Mouse (Mus musculus): ENCODE measurements around the gene Tle4.

Gene Tle4

GRCm38 (mm10) chr19:14519186-14519585 is 78.7 kb downstream of the Tle4 start:
- CTCF ChIA-PET = no interaction called here

- CTCF ChIA-PET = interaction anchor here (0.6 kb wide), 1 partner anchor 61 kb away, joined by 3 read pairs; no protein-coding TSS in a partner anchor
These were observed 79.3 kb downstream of the Tle4 start for GRCm38 (mm10) chr19:14518438-14519044.

GRCm38 (mm10) chr19:14516420-14516819 is 81.4 kb downstream of the Tle4 start:
- CTCF ChIA-PET = no interaction called here

- CTCF ChIA-PET = interaction anchor here (0.5 kb wide), 1 partner anchor 225 kb away, joined by 5 read pairs; no protein-coding TSS in a partner anchor
These were observed 89.0 kb downstream of the Tle4 start for GRCm38 (mm10) chr19:14508819-14509218.

DNA sequence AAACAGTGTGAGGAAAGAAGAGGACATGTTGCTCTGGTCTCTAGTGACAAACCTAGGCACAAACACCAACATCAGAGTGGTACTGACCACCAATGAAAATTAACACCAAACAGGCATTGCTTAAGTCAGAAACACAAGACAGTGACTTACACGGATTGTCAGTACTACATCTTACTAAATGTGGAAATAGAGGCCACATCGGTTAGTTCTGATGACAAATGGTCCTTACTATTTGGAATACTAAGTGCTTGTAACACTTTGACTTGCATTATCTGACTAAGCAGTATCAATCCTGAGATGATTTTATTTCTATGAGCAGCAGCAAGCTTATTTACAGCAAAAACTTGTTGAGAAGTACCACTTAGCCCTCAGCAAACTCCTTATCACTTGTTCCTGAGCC is 89.9 kb downstream of the Tle4 start:
- CTCF ChIA-PET = interaction anchor here (0.6 kb wide), 1 partner anchor 18 kb away, joined by 8 read pairs; no protein-coding TSS in a partner anchor

DNA sequence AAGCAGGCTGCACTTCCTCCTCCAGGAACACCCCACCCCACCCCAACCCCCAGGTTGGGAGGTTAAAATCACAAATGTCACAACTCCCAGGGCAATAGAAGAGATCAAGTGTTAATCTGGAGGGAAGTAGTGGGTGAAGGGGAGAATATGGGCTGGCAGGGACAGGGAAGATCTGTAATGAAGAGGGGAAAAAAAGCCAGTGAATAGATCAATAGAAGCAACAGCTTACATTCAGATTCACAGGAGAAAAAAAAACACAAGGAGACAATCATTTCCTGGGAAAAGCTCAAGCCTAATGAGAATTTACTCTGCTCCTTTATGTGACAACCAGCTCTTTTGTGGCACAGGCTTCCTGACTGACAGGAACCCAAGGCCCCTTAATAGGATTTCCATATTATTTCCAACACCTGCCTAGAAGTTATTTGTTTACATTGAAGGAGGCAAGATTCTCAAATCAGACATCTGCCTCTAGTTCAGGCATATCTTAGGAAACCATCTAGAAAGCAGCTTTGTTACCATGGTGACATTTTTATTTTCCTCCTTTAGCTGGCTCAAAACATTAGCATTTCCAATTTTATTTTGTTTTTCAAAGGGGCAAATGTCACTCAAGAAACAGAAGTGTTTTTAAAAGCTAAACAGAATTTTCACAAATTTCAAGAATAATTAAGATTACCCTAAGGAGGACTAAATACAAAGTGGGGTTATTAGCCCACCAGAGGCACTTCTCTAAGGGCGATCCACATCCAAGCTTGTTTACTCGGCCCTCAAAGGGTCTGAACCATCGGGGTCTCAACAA is 90.8 kb downstream of the Tle4 start:
- CTCF ChIA-PET = no interaction called here

- CTCF ChIA-PET = interaction anchor here (0.8 kb wide), 1 partner anchor 65 kb away, joined by 3 read pairs; no protein-coding TSS in a partner anchor
These were observed 91.8 kb downstream of the Tle4 start for GRCm38 (mm10) chr19:14505885-14506548.

DNA sequence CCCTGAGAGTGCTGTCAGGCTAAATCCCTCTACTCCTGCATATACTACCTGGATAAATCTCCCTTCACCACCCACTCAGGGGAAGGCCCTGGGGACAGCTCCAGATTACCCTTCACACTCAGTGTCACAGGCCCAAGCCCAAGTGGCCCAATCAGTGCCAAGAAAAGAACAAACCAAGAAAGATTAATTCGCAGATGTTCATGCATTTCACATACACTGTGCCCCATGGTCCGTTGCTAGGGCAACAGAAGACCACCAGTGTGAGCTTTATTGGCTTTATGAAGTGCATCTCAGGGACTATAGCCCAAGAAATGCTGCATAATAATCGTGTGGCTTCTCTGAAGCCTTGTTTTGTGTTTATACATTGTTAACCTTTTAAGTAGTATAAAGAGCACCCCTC is 92.5 kb downstream of the Tle4 start:
- CTCF ChIA-PET = interaction anchor here (0.8 kb wide), 1 partner anchor 65 kb away, joined by 3 read pairs; no protein-coding TSS in a partner anchor

- CTCF ChIA-PET = no interaction called here
These were observed 94.0 kb downstream of the Tle4 start for GRCm38 (mm10) chr19:14503862-14504261.

GRCm38 (mm10) chr19:14502234-14502633 is 95.6 kb downstream of the Tle4 start:
- CTCF ChIA-PET = no interaction called here

DNA sequence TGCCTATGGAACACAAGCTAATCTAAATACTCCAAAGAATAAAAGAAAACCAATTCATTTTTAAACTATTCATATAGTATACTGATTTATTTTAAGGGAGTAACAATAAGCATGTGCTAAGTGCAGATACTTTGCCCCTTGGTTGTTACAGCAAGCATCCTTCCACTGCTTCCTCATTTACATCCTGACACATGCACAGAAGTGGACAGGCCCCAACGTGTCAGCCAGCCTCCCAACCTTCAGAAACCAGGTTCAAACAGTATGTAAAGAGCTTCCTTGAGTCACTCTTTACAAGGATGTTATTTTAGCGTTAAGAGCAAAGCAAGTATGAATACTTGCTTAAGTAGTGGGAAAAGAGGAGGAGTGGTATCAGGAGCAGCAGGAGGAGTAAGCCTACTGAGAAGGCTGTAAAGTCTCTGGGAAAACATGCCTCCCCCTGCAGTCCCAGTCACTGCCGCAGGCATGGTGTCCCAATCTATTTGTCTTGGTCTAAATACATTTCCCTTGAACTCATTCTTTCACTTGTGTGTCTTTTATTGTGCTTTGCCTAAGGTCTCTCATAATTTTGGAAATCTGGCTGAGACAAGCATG is 97.9 kb downstream of the Tle4 start:
- CTCF ChIA-PET = no interaction called here

- CTCF ChIA-PET = no interaction called here
These were observed 104.8 kb downstream of the Tle4 start for GRCm38 (mm10) chr19:14493047-14493446.

DNA sequence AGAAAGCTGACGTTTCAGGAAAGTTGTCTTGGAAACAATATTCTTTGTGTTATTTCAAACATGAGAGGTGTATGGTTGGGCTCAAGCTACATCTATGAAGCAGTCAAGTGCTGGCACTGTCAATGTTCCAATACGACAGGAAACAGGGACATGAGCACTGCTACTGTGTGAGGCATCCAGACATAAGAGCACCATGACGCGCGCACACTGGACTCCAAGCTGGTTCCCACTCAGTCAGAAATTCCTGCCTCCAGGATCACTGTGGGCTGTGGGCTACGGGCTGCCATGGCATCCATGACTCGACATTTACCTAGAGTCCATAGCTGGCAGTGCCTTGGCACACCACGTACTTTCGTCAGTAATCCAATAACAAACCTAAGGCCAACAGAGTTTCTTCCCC is 110.7 kb downstream of the Tle4 start:
- CTCF ChIA-PET = no interaction called here

DNA sequence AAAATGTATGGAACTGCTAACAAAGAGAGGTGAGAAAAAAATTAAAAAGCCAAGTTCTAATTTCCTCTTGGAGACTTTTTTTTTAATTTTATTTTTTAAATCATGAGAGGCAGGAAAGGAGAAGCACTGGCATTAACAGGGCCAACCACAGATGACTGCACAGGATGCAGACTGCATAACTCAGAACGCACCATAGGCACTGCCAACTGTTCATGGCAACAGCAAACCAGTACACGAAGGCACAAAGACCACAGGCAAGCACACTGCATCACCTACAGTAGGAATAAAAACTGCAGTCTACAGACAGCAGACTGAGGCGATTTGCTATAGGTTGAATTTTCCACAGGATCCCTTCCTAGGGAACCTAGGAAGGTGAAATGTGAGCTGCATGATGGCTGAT is 112.7 kb downstream of the Tle4 start:
- CTCF ChIA-PET = interaction anchor here (0.6 kb wide), 1 partner anchor 13 kb away, joined by 3 read pairs; no protein-coding TSS in a partner anchor

DNA sequence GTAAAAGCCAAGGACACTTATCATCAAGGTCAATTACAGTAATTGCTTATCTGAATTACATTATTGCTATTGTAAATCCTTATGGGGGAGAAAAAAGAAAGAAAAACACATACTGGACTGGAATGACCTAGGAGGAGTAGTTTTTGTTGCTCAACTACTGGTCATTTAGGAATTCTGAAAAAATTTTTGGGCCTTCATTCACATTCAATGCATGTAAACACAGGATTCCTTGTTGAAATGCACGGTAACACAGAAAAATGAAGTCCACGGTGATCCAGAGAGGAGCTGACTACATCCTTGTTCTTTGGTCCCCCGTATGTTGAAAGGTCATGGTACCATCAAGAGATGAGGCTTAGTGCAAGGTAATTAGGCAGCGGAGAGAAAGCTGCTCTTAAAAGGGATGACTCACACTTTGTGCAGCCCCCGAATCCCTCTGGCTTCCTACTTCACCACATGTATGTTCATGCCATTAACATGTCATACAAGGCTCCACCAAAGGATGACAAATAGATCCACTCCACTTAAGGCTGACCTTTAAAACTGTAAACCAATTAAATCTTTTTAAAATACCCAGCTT is 115.2 kb downstream of the Tle4 start:
- CTCF ChIA-PET = no interaction called here

DNA sequence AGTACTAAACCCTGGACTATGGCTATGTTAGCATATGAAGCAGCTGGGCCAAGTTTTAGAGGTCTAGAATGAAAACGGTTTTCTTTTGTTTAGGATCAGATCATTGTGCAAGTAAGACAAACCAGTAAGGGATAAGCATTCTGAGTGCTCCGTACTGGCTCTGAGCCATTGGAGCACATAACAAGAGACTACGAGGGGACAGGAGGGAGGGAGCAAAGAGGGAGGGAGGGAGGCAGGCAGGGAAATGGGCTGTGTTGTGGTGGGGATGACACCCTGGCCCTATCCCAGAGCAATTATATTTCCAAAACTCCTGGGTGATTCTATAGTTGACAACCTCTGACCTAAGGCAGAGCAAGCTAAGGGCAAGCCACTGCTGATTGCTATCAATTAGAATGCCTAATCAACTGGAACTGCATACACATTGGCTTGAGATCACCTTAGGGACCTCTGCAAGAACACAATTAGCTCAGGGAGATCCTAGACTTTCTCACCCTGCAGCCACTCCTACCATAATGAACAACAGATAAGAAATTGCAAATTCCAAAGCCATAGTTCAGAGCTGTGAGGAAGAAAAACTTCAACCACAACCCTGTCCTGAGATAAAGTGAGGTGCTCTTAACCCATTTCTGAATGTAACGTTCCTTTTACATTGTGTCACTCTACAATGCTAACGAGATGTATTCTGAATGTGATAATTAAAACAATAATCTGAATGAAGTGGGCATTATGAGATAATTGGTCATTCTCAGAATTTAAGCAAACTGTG is 115.9 kb downstream of the Tle4 start:
- CTCF ChIA-PET = no interaction called here

DNA sequence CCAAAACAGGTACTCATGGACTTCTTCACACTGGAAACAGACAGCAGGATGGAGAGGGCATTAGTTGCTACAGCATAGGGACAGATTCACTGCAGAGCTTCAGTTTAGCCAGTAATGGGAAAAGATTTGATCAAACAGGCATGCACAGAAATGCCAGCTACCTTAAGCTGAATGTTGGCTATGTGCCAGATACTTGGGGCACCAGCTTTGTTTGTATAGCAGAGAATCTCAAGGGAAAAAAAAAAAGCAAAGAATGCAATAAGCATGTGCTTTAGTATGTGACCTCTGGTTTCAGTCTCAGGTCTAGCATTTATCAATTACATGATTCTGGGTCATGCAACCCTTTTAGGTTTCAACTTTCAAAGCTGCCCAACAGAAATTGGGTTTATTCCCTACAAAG is 118.1 kb downstream of the Tle4 start:
- CTCF ChIA-PET = no interaction called here

- CTCF ChIA-PET = no interaction called here
These were observed 128.5 kb downstream of the Tle4 start for GRCm38 (mm10) chr19:14469325-14469724.

- CTCF ChIA-PET = no interaction called here
These were observed 129.1 kb downstream of the Tle4 start for GRCm38 (mm10) chr19:14468733-14469132.

DNA sequence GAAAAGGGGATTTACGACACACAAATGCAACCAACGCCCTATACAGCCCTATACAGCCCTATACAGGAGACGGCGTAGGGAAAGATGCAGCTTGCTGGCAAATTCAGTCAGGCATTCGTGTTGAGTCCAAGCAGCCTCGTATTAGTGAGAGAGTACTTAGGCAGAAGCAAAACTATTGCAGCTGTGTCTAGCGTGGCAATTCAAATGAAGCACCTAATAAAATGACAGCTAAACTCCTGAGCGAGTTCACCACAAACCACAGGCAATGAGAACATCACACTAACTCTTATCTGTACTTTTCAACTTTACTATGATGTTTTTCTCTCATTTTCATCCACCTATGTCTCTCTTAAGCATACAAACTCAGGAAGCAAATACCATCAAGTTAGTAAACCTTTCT is 131.8 kb downstream of the Tle4 start:
- CTCF ChIA-PET = no interaction called here
